Mouse (Mus musculus): ENCODE results near the gene Pxn. TPM values are rescaled to one million over a fixed set of nuclear protein-coding genes. Genes with fewer than 3 reads are reported as not detected.

Pxn gene
- polyA plus RNA-seq, 1 experiment: 136 TPM

DNA sequence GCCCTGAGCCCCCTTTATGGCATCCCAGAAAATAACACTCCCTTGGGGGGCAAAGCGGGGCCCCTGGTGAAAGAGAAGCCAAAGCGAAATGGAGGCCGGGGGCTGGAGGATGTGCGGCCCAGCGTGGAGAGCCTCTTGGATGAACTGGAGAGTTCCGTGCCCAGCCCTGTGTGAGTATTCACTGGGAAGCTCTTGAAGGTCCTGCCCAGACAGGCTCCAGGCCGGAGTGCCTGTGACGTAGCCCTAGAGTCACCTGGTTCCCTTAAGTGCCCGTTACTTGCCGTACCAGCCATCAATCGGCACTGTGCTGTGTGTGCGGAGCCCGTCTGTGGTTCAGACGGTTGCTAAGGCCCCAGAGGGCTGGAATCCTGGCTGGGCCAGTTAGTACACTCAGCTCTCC is 39.2 kb downstream of the Pxn start:
- no peak overlapping the region for H3K4me3 ChIP-seq (ENCODE audit: low read depth, low read length)
- no peak overlapping the region for H3K27ac ChIP-seq (ENCODE audit: insufficient read depth, low read depth, low read length)
- peaks cover 12% of the 10 kb centered on the region; the same call in 1 of the 2 replicates for H3K4me1 ChIP-seq (ENCODE audit: control insufficient read depth, insufficient read depth, insufficient read length, low read length)
- no peaks in the 10 kb centered on the region for H3K27me3 ChIP-seq (ENCODE audit: control insufficient read depth, insufficient read depth, low read length)
- peaks cover 62% of the 10 kb centered on the region for H3K36me3 ChIP-seq (ENCODE audit: control insufficient read depth, insufficient read depth, low read length)
- WGBS: 96% methylated on average over 14 of the region's 14 CpGs
- TF ChIP-seq POLR2A (IDR thresholded peaks at IDR 0.05; ENCODE audit: low read depth, low read length): no peak
- TF ChIP-seq CTCF (IDR thresholded peaks at IDR 0.05; ENCODE audit: extremely low read depth, insufficient read length, insufficient replicate concordance, low read depth, low read length): no peak

GRCm38 (mm10) chr5:115546536-115546935 is 40.1 kb downstream of the Pxn start:
- WGBS: 94% methylated on average over 11 of the region's 11 CpGs
- TF ChIP-seq CTCF (IDR thresholded peaks at IDR 0.05; ENCODE audit: extremely low read depth, insufficient read length, insufficient replicate concordance, low read depth, low read length) (no peak), POLR2A (IDR thresholded peaks at IDR 0.05; ENCODE audit: low read depth, low read length) (no peak)
- Histone ChIP-seq H3K27ac (ENCODE audit: insufficient read depth, low read depth, low read length) (no peak overlapping the region), H3K36me3 (ENCODE audit: control insufficient read depth, insufficient read depth, low read length) (peaks cover 69% of the 10 kb centered on the region), H3K4me3 (ENCODE audit: low read depth, low read length) (no peak overlapping the region), H3K4me1 (ENCODE audit: control insufficient read depth, insufficient read depth, insufficient read length, low read length) (peaks cover 12% of the 10 kb centered on the region; the same call in 1 of the 2 replicates), H3K27me3 (ENCODE audit: control insufficient read depth, insufficient read depth, low read length) (no peaks in the 10 kb centered on the region)

DNA sequence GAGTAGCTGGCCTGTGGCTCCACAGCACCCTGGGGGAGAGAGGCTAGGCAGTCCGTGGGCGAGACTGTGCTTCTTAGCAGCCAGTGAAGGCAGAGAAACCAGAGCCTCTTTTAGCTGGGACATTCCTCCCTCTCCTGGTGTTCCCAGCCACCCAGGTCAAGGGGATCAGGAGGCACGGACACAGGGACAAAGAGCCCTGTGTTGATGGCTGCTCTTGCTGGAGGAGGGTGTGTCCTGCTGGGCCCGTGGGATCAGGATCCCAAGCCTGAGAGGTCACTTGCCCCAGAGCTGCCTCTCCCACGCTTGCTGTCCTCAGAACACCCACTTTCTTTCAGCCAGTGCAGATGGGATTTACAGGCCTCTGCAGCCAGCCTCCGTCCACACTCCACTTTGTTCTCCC is 40.5 kb downstream of the Pxn start:
- WGBS: 82% methylated on average over 6 of the region's 6 CpGs
- Histone ChIP-seq H3K27me3 (ENCODE audit: control insufficient read depth, insufficient read depth, low read length) (no peaks in the 10 kb centered on the region), H3K4me3 (ENCODE audit: low read depth, low read length) (no peak overlapping the region), H3K27ac (ENCODE audit: insufficient read depth, low read depth, low read length) (no peak overlapping the region), H3K36me3 (ENCODE audit: control insufficient read depth, insufficient read depth, low read length) (peaks cover 74% of the 10 kb centered on the region), H3K4me1 (ENCODE audit: control insufficient read depth, insufficient read depth, insufficient read length, low read length) (peaks cover 11% of the 10 kb centered on the region; the same call in 1 of the 2 replicates)
- TF ChIP-seq CTCF (IDR thresholded peaks at IDR 0.05; ENCODE audit: extremely low read depth, insufficient read length, insufficient replicate concordance, low read depth, low read length): no peak
- no peak for TF ChIP-seq POLR2A (IDR thresholded peaks at IDR 0.05; ENCODE audit: low read depth, low read length)

DNA sequence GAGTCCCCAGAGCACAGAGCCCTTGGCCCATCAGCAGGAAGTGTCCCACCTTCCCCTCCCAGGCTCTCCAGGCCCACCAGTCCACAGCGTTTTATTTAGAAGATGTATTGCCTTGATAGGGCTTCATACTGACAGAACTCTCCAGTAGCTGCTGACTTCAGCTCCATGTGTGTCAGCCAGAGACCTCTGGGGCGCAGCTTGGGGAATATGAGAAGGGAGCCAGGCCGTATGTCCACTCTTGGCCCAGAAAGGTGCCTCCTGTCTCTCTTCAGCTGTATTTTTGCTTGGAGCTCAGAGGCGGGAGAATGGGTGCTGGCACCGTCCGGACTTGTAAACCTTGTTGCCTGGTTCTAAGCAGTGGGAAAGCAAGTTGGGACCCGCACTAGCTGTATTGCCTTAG is 40.9 kb downstream of the Pxn start:
- Histone ChIP-seq H3K4me3 (ENCODE audit: low read depth, low read length) (no peak overlapping the region), H3K4me1 (ENCODE audit: control insufficient read depth, insufficient read depth, insufficient read length, low read length) (peaks cover 9% of the 10 kb centered on the region; the same call in 1 of the 2 replicates), H3K27ac (ENCODE audit: insufficient read depth, low read depth, low read length) (no peak overlapping the region), H3K27me3 (ENCODE audit: control insufficient read depth, insufficient read depth, low read length) (no peaks in the 10 kb centered on the region), H3K36me3 (ENCODE audit: control insufficient read depth, insufficient read depth, low read length) (peaks cover 77% of the 10 kb centered on the region)
- no peak for TF ChIP-seq CTCF (IDR thresholded peaks at IDR 0.05; ENCODE audit: extremely low read depth, insufficient read length, insufficient replicate concordance, low read depth, low read length)
- no peak for TF ChIP-seq POLR2A (IDR thresholded peaks at IDR 0.05; ENCODE audit: low read depth, low read length)
- 84% methylated on average over 7 of the region's 7 CpGs for WGBS

- H3K27me3 ChIP-seq (ENCODE audit: control insufficient read depth, insufficient read depth, low read length): no peaks in the 10 kb centered on the region
- no peak overlapping the region for H3K27ac ChIP-seq (ENCODE audit: insufficient read depth, low read depth, low read length)
- H3K4me1 ChIP-seq (ENCODE audit: control insufficient read depth, insufficient read depth, insufficient read length, low read length): peaks cover 7% of the 10 kb centered on the region; the same call in 1 of the 2 replicates
- TF ChIP-seq CTCF (IDR thresholded peaks at IDR 0.05; ENCODE audit: extremely low read depth, insufficient read length, insufficient replicate concordance, low read depth, low read length) (no peak), POLR2A (IDR thresholded peaks at IDR 0.05; ENCODE audit: low read depth, low read length) (no peak)
- WGBS: 95% methylated on average over 18 of the region's 18 CpGs
- H3K4me3 ChIP-seq (ENCODE audit: low read depth, low read length): no peak overlapping the region
- H3K36me3 ChIP-seq (ENCODE audit: control insufficient read depth, insufficient read depth, low read length): peaks cover 90% of the 10 kb centered on the region
Measured at GRCm38 (mm10) chr5:115548501-115549285, 42.2 kb downstream of the Pxn start.

DNA sequence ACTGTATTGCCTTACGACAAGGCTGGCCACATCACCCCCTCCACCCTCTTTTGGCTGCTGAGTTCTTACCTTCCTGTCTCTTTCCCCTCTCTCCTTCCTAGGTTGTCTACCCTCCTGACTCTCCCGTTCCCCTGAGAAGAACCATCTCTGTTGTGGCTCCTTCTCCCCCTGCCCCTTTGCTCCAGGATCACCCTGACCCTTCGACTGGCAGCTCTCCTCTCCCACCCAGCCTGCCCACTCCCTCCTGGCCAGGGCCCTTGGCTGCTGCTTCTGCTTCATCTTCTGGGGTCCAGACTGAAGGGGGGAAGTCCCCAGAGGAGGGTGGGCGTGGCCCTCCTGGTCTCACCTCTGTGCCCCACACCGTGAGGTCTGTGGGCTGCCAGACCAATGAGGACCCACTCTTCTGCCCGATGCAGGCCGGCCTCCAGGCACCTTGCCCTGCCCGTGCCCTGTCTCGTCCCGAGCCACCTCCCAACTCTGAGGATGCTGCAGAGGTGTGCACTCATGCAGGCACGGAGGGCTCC is 44.1 kb downstream of the Pxn start:
- Histone ChIP-seq H3K27ac (ENCODE audit: insufficient read depth, low read depth, low read length) (no peak overlapping the region), H3K4me1 (ENCODE audit: control insufficient read depth, insufficient read depth, insufficient read length, low read length) (no peaks in the 10 kb centered on the region), H3K36me3 (ENCODE audit: control insufficient read depth, insufficient read depth, low read length) (peaks cover 91% of the 10 kb centered on the region), H3K27me3 (ENCODE audit: control insufficient read depth, insufficient read depth, low read length) (no peaks in the 10 kb centered on the region), H3K4me3 (ENCODE audit: low read depth, low read length) (no peak overlapping the region)
- 89% methylated on average over 11 of the region's 11 CpGs for WGBS
- TF ChIP-seq POLR2A (IDR thresholded peaks at IDR 0.05; ENCODE audit: low read depth, low read length): no peak
- no peak for TF ChIP-seq CTCF (IDR thresholded peaks at IDR 0.05; ENCODE audit: extremely low read depth, insufficient read length, insufficient replicate concordance, low read depth, low read length)

- TF ChIP-seq CTCF (IDR thresholded peaks at IDR 0.05; ENCODE audit: extremely low read depth, insufficient read length, insufficient replicate concordance, low read depth, low read length) (no peak), POLR2A (IDR thresholded peaks at IDR 0.05; ENCODE audit: low read depth, low read length) (no peak)
- Histone ChIP-seq H3K27me3 (ENCODE audit: control insufficient read depth, insufficient read depth, low read length) (no peaks in the 10 kb centered on the region), H3K4me1 (ENCODE audit: control insufficient read depth, insufficient read depth, insufficient read length, low read length) (no peaks in the 10 kb centered on the region), H3K27ac (ENCODE audit: insufficient read depth, low read depth, low read length) (no peak overlapping the region), H3K36me3 (ENCODE audit: control insufficient read depth, insufficient read depth, low read length) (peaks cover 84% of the 10 kb centered on the region), H3K4me3 (ENCODE audit: low read depth, low read length) (no peak overlapping the region)
- 88% methylated on average over 12 of the region's 12 CpGs for WGBS
Measured at GRCm38 (mm10) chr5:115551386-115551785, 44.9 kb downstream of the Pxn start.
